In genomic region chr16:35648862-35649261, GRCm38 (mm10) we compare ENCODE assay signal across 16 mouse cellular contexts.
DNase-seq lines count a peak whose midpoint lies in the region.
"Had no signal": no experiment of that assay in that cellular context is flagged by ENCODE, and none has a peak within 500 bp of the region (broad histone marks: within the 10 kb centered on the region; RNA-seq: fewer than 3 reads in every experiment).

No protein-coding gene starts in this region.

- DNase-seq in layer of hippocampus, adult 11-12 months (ENCODE audit: low spot score) = peak; percentile 20
- no peak for DNase-seq in layer of hippocampus, adult 18-20 months (ENCODE audit: low spot score in 2 of 2)
- peak; percentile 12 for DNase-seq in right cerebral cortex, adult 18-20 months
- no peak for DNase-seq in right cerebral cortex, postnatal 14 days
- peak; percentile 13 for DNase-seq in telencephalon, adult 2 months (ENCODE audit: low read depth, low spot score)
- no peak for DNase-seq in left cerebral cortex, postnatal 36 days (ENCODE audit: low spot score in 2 of 2)
- DNase-seq: adrenal gland, adult 8-10 months; adrenal gland, postnatal 25 days; cerebellum, adult 11 months; cerebellum, adult 2 months; cerebellum, adult 9-11 months; cerebellum, postnatal 25 days; gastrocnemius, postnatal 25 days; heart, adult 18-20 months; heart, postnatal 10 days; heart, postnatal 36 days had no signal

- intact Hi-C loops in left cerebral cortex, postnatal 36 days (cut with DNase I) = no loop called here

Comparison
In these comparisons a context has a peak if more than half of its experiments do, and no peak if none do; other contexts are left out.
1. DNase-seq: peak in layer of hippocampus, adult 11-12 months (single experiment), right cerebral cortex, adult 18-20 months (single experiment) and telencephalon, adult 2 months (single experiment); none in layer of hippocampus, adult 18-20 months (0 of 2), right cerebral cortex, postnatal 14 days (single experiment) and left cerebral cortex, postnatal 36 days (0 of 2).